Comparison of ENCODE assay signal across 16 mouse cellular contexts in genomic region chr4:24907745-24908144, GRCm38 (mm10). TPM values are rescaled to one million over a fixed set of nuclear protein-coding genes. Genes with fewer than 3 reads are reported as not detected.
A peak's percentile ranks its signal among the peaks of the same experiment; 100 is the strongest.
DNase-seq lines count a peak whose midpoint lies in the region; ATAC-seq lines count a peak whose summit lies in the region.
"Had no signal": no experiment of that assay in that cellular context is flagged by ENCODE, and none has a peak within 500 bp of the region (broad histone marks: within the 10 kb centered on the region; RNA-seq: fewer than 3 reads in every experiment).

No protein-coding gene starts in this region.

- H3K9ac ChIP-seq in forebrain, embryonic 14.5 days (ENCODE audit: low read length), result no peak overlapping the region
- no peak overlapping the region for H3K9ac ChIP-seq in forebrain, embryonic 15.5 days (replicated peaks)
- no peak overlapping the region for H3K9ac ChIP-seq in kidney, embryonic 15.5 days
- H3K9ac ChIP-seq: midbrain, embryonic 12.5 days had no signal

- H3K4me2 ChIP-seq in forebrain, embryonic 14.5 days (ENCODE audit: low read length), result no peak overlapping the region
- no peak overlapping the region for H3K4me2 ChIP-seq in forebrain, embryonic 15.5 days (replicated peaks)
- H3K4me2 ChIP-seq in kidney, embryonic 15.5 days, result no peak overlapping the region
- H3K4me2 ChIP-seq: heart, embryonic 11.5 days; midbrain, embryonic 12.5 days had no signal

- 70% methylated on average over 3 of the region's 3 CpGs for WGBS in forebrain, embryonic 14.5 days
- WGBS in forebrain, embryonic 15.5 days, result 58% methylated on average over 3 of the region's 3 CpGs
- 45% methylated on average over 3 of the region's 3 CpGs for WGBS in kidney, embryonic 15.5 days

- no peaks in the 10 kb centered on the region for H3K4me1 ChIP-seq in forebrain, embryonic 14.5 days (ENCODE audit: control insufficient read depth, insufficient read depth, low read length)
- H3K4me1 ChIP-seq in forebrain, embryonic 15.5 days, result no peaks in the 10 kb centered on the region
- no peaks in the 10 kb centered on the region for H3K4me1 ChIP-seq in kidney, embryonic 15.5 days
- H3K4me1 ChIP-seq: midbrain, embryonic 12.5 days had no signal

- no peak overlapping the region for H3K27ac ChIP-seq in forebrain, embryonic 14.5 days (ENCODE audit: low read depth, low read length)
- no peak overlapping the region for H3K27ac ChIP-seq in forebrain, embryonic 15.5 days (replicated peaks)
- no peak overlapping the region for H3K27ac ChIP-seq in kidney, embryonic 15.5 days
- H3K27ac ChIP-seq: midbrain, embryonic 12.5 days had no signal

- no peaks in the 10 kb centered on the region for H3K27me3 ChIP-seq in forebrain, embryonic 14.5 days (replicated peaks; ENCODE audit: control insufficient read depth, insufficient read depth, low read length)
- no peaks in the 10 kb centered on the region for H3K27me3 ChIP-seq in forebrain, embryonic 15.5 days
- no peaks in the 10 kb centered on the region for H3K27me3 ChIP-seq in kidney, embryonic 15.5 days
- H3K27me3 ChIP-seq: midbrain, embryonic 12.5 days had no signal

- peaks cover 8% of the 10 kb centered on the region; the same call in 1 of the 2 replicates for H3K36me3 ChIP-seq in forebrain, embryonic 14.5 days (ENCODE audit: control insufficient read depth, insufficient read depth, low read length)
- H3K36me3 ChIP-seq in forebrain, embryonic 15.5 days, result peaks cover 8% of the 10 kb centered on the region
- H3K36me3 ChIP-seq in kidney, embryonic 15.5 days, result peaks cover 14% of the 10 kb centered on the region

- DNase-seq in forebrain, embryonic 14.5 days (ENCODE audit: low spot score), result peak; percentile 32
- no peak for DNase-seq in kidney, postnatal 14 days
- peak; percentile 3 for DNase-seq in retina, embryonic 14.5 days (ENCODE audit: low spot score)
- no peak for DNase-seq in retina, postnatal 1 day
- no peak for DNase-seq in urinary bladder, postnatal 25 days (ENCODE audit: low spot score)
- no peak for DNase-seq in natural killer cell, adult 2 months (ENCODE audit: low spot score in 2 of 2)
- DNase-seq: B cell, adult 2 months; cerebellum, adult 18-20 months; liver; right cerebral cortex, postnatal 4 days had no signal

- no peak overlapping the region for H3K4me3 ChIP-seq in forebrain, embryonic 14.5 days (ENCODE audit: low read depth, low read length)
- no peak overlapping the region for H3K4me3 ChIP-seq in forebrain, embryonic 15.5 days
- H3K4me3 ChIP-seq in kidney, embryonic 15.5 days (replicated peaks), result no peak overlapping the region
- H3K4me3 ChIP-seq: midbrain, embryonic 12.5 days had no signal

- ATAC-seq in forebrain, embryonic 14.5 days, result no peak
- no peak for ATAC-seq in forebrain, embryonic 15.5 days (replicated peaks)
- ATAC-seq in kidney, embryonic 15.5 days (replicated peaks; ENCODE audit: low FRiP score), result peak; percentile 56; the same call in 1 of the 2 replicates
- ATAC-seq: intestine, embryonic 16.5 days had no signal

- no peaks in the 10 kb centered on the region for H3K9me3 ChIP-seq in forebrain, embryonic 14.5 days (replicated peaks; ENCODE audit: control insufficient read depth, low read length)
- no peaks in the 10 kb centered on the region for H3K9me3 ChIP-seq in forebrain, embryonic 15.5 days
- H3K9me3 ChIP-seq in kidney, embryonic 15.5 days (replicated peaks), result no peaks in the 10 kb centered on the region
- H3K9me3 ChIP-seq: G1E; midbrain, embryonic 12.5 days had no signal

RNA-seq across cellular contexts. Expression of gene Ndufaf4, which starts 9.9 kb away (rescaled TPM):
- polyA plus RNA-seq in forebrain, embryonic 14.5 days (2014; fragmentation: Nextera tagmentation; extraction: Ambion mirVana), result 62.9 and 69.9 TPM in 2 replicates
- 52.8 and 55.3 TPM in 2 replicates for polyA plus RNA-seq in forebrain, embryonic 15.5 days (2015; fragmentation: Nextera tagmentation; extraction: Ambion mirVana)
- 52.2 and 52.3 TPM in 2 replicates for polyA plus RNA-seq in kidney, embryonic 15.5 days (2015; fragmentation: Nextera tagmentation; extraction: Ambion mirVana)

RNA-seq across cellular contexts. Expression of gene Klhl32, which starts 56.8 kb away (rescaled TPM):
- polyA plus RNA-seq in forebrain, embryonic 14.5 days (2014; fragmentation: Nextera tagmentation; extraction: Ambion mirVana), result 12.0 and 16.6 TPM in 2 replicates
- 19.0 and 23.0 TPM in 2 replicates for polyA plus RNA-seq in forebrain, embryonic 15.5 days (2015; fragmentation: Nextera tagmentation; extraction: Ambion mirVana)
- polyA plus RNA-seq in kidney, embryonic 15.5 days (2015; fragmentation: Nextera tagmentation; extraction: Ambion mirVana), result 3.1 TPM in 2 replicates

RNA-seq across cellular contexts. Expression of gene Gpr63, which starts 58.5 kb away (rescaled TPM):
- polyA plus RNA-seq in forebrain, embryonic 14.5 days (2014; fragmentation: Nextera tagmentation; extraction: Ambion mirVana), result 3.0 and 4.3 TPM in 2 replicates
- polyA plus RNA-seq in forebrain, embryonic 15.5 days (2015; fragmentation: Nextera tagmentation; extraction: Ambion mirVana), result 2.2 and 3.6 TPM in 2 replicates
- 1.0 and 1.5 TPM in 2 replicates for polyA plus RNA-seq in kidney, embryonic 15.5 days (2015; fragmentation: Nextera tagmentation; extraction: Ambion mirVana)
- polyA plus RNA-seq: G1E had no signal

Comparison
In these comparisons a context has a peak if more than half of its experiments do, and no peak if none do; other contexts are left out.
1. DNase-seq: peak in forebrain, embryonic 14.5 days (single experiment) and retina, embryonic 14.5 days (single experiment); none in kidney, postnatal 14 days (single experiment), retina, postnatal 1 day (single experiment), urinary bladder, postnatal 25 days (single experiment) and natural killer cell, adult 2 months (0 of 2).